Mouse (Mus musculus) spleen, adult 2 months (tissue): ENCODE data around the gene Hnrnpr. TPM values are rescaled to one million over a fixed set of nuclear protein-coding genes. Genes with fewer than 3 reads are reported as not detected.

Experiments used
- DNase-seq, 2 experiments: peaks; one replicate each; pipeline versions ENCODE4 v3.0.0 to v3.0.0-alpha.2; 2012 to 2021; ENCODE audit warnings: low spot score in 2 of 2, low read depth in 1 of 2
- H3K27ac ChIP-seq: fragments of 200-500 bp; 2 replicates; pipeline ENCODE4 v1.5.1; 2012; ENCODE audit warnings: low read length, inconsistent platforms; ENCODE audit not compliant: insufficient read depth
- H3K27me3 ChIP-seq: fragments of 200-500 bp; 2 replicates; pipeline ENCODE4 v1.6.1; 2012; ENCODE audit warnings: mild to moderate bottlenecking, moderate library complexity, low read length, inconsistent platforms; ENCODE audit not compliant: control insufficient read depth, insufficient read depth
- H3K36me3 ChIP-seq: fragments of 200-500 bp; 2 replicates; pipeline ENCODE4 v1.6.1; 2012; ENCODE audit warnings: mild to moderate bottlenecking, low read length, inconsistent platforms; ENCODE audit not compliant: control insufficient read depth, insufficient read depth
- H3K4me1 ChIP-seq: fragments of 200-500 bp; 2 replicates; pipeline ENCODE4 v1.6.1; 2011; ENCODE audit warnings: inconsistent platforms; ENCODE audit not compliant: control insufficient read depth, insufficient read depth, insufficient read length
- H3K4me3 ChIP-seq: fragments of 200-500 bp; 2 replicates; pipeline ENCODE4 v1.5.1; 2011; ENCODE audit warnings: mild to moderate bottlenecking, inconsistent platforms; ENCODE audit not compliant: insufficient read depth, insufficient read length; ENCODE audit errors: extremely low read depth
- CTCF ChIP-seq: fragments of 200-500 bp; IDR thresholded peaks from 2 replicates; pipeline ENCODE4 v1.5.1; 2011; ENCODE audit warnings: mild to moderate bottlenecking, inconsistent platforms; ENCODE audit not compliant: insufficient read depth, insufficient read length, insufficient replicate concordance; ENCODE audit errors: extremely low read depth
- POLR2A ChIP-seq: fragments of 200-500 bp; IDR thresholded peaks from 2 replicates; pipeline ENCODE4 v1.6.1; 2011; ENCODE audit warnings: low read depth, low read length, inconsistent platforms
- WGBS: fragments of 180-500 bp; shearing (Covaris S2); methylation state at CpG from one replicate; pipeline ENCODE4 v1.1.7; 2018; 5-methylcytosine and 5-hydroxymethylcytosine counted together
- polyA plus RNA-seq: library from polyadenylated mRNA; depleted of rRNA; stranded (reverse); fragments of >200 nt; gene quantifications from 2 replicates; pipeline ENCODE4 v1.2.3, GENCODE M21; 2012

Hnrnpr gene
- polyA plus RNA-seq, 1 experiment, result 8.2 TPM

- Histone ChIP-seq H3K27me3 (no peaks in the 10 kb centered on the region), H3K27ac (no peak overlapping the region), H3K4me3 (no peak overlapping the region), H3K36me3 (peaks cover 30% of the 10 kb centered on the region), H3K4me1 (no peaks in the 10 kb centered on the region)
- TF ChIP-seq CTCF (no peak), POLR2A (no peak)
- WGBS, result 88% methylated on average over 2 of the region's 2 CpGs
- no peak for DNase-seq
These were observed 13.5 kb downstream of the Hnrnpr start for GRCm38 (mm10) chr4:136324226-136324625.

GRCm38 (mm10) chr4:136327238-136327637 lies 16.5 kb downstream of the Hnrnpr start:
- Histone ChIP-seq H3K27ac (no peak overlapping the region), H3K4me1 (no peaks in the 10 kb centered on the region), H3K36me3 (peaks cover 23% of the 10 kb centered on the region), H3K4me3 (no peak overlapping the region), H3K27me3 (no peaks in the 10 kb centered on the region)
- 93% methylated on average over 5 of the region's 5 CpGs for WGBS
- no peak for DNase-seq
- TF ChIP-seq CTCF (no peak), POLR2A (no peak)

- H3K27ac ChIP-seq, result no peak overlapping the region
- DNase-seq, result no peak
- H3K4me3 ChIP-seq, result no peak overlapping the region
- peaks cover 28% of the 10 kb centered on the region for H3K36me3 ChIP-seq
- H3K27me3 ChIP-seq, result no peaks in the 10 kb centered on the region
- TF ChIP-seq CTCF, result no peak
- no peak for TF ChIP-seq POLR2A
- no peaks in the 10 kb centered on the region for H3K4me1 ChIP-seq
These were observed 17.4 kb downstream of the Hnrnpr start for GRCm38 (mm10) chr4:136328115-136328514.

- H3K27me3 ChIP-seq, result no peaks in the 10 kb centered on the region
- peaks cover 27% of the 10 kb centered on the region for H3K36me3 ChIP-seq
- H3K4me1 ChIP-seq, result no peaks in the 10 kb centered on the region
- TF ChIP-seq CTCF, result no peak
- no peak for TF ChIP-seq POLR2A
- DNase-seq, result no peak
- 95% methylated on average over 3 of the region's 3 CpGs for WGBS
- no peak overlapping the region for H3K27ac ChIP-seq
- no peak overlapping the region for H3K4me3 ChIP-seq
These were observed 21.0 kb downstream of the Hnrnpr start for GRCm38 (mm10) chr4:136331709-136332108.

- TF ChIP-seq POLR2A (no peak), CTCF (no peak)
- H3K36me3 ChIP-seq, result peaks cover 27% of the 10 kb centered on the region
These were observed 22.4 kb downstream of the Hnrnpr start for GRCm38 (mm10) chr4:136333191-136333590.

GRCm38 (mm10) chr4:136335065-136335464 lies 24.3 kb downstream of the Hnrnpr start:
- no peak overlapping the region for H3K4me3 ChIP-seq
- peaks cover 30% of the 10 kb centered on the region for H3K36me3 ChIP-seq
- no peaks in the 10 kb centered on the region for H3K27me3 ChIP-seq
- no peaks in the 10 kb centered on the region for H3K4me1 ChIP-seq
- H3K27ac ChIP-seq, result no peak overlapping the region
- TF ChIP-seq POLR2A, result no peak
- TF ChIP-seq CTCF, result no peak
- no peak for DNase-seq
- 82% methylated on average over 2 of the region's 2 CpGs for WGBS

More at GRCm38 (mm10) chr4:136333191-136333590, 22.4 kb downstream of the Hnrnpr start:
- Histone ChIP-seq H3K4me1 (no peaks in the 10 kb centered on the region), H3K4me3 (no peak overlapping the region), H3K27me3 (no peaks in the 10 kb centered on the region), H3K27ac (no peak overlapping the region)
- no peak for DNase-seq
- WGBS, result 95% methylated on average over 3 of the region's 3 CpGs

- no peaks in the 10 kb centered on the region for H3K27me3 ChIP-seq
- H3K4me3 ChIP-seq, result no peak overlapping the region
- TF ChIP-seq POLR2A, result no peak
- TF ChIP-seq CTCF, result no peak
- H3K27ac ChIP-seq, result no peak overlapping the region
- H3K36me3 ChIP-seq, result peaks cover 28% of the 10 kb centered on the region
- WGBS, result 85% methylated on average over 4 of the region's 4 CpGs
- DNase-seq, result no peak
- H3K4me1 ChIP-seq, result no peaks in the 10 kb centered on the region
These were observed 26.4 kb downstream of the Hnrnpr start for GRCm38 (mm10) chr4:136337129-136337528.
